Mouse (Mus musculus) cerebellum, adult 9-11 months (tissue): ENCODE results near the gene Gdf1.

Experiments used
- DNase-seq: peaks from one replicate; pipeline ENCODE4 v3.0.0; 2022

The Gdf1 gene

DNA sequence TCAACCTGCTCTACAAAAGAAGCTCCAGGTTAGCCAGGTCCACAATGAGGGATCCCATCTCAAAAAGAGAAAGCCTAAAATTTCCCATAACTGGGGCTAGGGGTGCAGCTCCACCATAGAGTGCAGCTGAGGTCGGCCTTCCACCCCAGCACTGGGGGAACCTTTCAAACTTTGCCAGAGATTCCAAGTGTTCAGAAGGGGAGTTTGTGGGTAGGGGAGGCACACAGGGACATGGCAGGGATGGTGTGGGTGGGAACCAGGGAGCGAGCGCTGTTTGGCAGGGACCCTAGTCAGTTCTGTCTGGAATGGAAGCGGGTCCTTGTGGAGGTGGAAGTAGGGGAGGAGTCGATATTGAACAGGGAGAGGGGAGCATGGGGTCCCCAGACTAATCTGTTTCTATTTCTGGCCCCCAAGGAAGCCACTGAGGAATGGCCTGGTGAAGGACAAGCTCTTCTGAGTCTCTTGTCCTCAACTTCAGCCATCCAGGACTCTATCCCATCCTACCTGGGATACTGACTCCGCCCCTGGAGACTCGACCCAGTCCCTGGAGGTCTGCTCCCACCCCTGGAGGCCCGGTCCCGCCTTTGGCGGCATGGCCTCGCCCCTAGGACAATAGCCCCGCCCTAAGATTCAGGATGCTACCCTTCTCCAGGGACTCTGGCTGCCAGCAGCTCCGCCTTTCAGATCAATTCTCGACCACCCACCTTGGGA lies at the start of gene Gdf1:
Gene Gdf1, plus strand, starts transcription at position 694 of the 711 bp plus-strand sequence.
- no peak for DNase-seq

DNA sequence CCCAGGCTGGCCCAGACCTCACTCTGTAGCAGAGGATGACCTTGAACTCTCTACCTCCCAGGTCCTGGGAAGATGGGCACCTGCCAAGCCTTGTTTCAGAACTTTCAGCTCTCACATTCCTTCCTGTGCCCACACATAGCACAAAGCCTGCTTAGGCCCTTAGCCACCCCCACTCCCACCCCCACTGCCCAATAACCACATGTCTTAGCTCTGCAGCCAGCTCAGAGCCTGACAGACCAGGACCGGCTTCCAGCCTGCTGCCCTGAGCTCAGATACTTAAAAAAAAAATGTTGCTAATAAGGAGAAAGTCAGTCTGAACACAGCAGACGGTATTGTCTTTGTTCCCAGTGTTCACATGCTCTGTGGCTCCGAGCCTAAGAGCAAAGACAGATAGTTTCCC lies 48.6 kb upstream of the Gdf1 start:
- DNase-seq, result no peak

DNA sequence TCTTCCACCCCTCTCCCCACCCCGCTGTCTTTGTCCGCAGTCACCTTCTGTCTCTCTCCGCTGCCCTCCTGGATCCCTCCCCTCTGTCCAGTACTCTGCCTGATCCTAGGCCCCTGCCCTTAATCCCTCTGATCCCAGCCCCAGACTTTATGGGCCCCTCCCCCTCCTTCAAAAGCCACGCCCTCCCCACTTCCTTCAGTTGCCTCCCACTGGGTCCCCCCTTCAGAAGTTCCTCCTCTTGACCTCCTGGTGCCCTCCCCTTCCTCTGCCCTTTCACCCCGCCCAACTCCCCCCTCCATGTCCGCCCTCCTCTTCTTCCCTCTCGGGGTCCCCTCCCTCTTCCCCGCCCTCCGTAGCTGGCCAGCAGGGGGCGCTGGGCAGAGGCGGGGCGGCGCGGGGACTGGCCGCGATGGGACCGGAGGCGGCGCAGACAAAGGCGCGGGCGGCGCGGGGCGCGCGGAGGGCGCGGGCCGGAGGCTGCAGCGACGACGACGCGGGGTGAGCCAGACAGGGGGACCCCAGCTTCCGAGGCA lies 46.9 kb upstream of the Gdf1 start, which contains the start of gene Homer3:
Gene Homer3, plus strand, starts transcription at position 225 of the 533 bp plus-strand sequence.
- DNase-seq, result peak; percentile 66

DNA sequence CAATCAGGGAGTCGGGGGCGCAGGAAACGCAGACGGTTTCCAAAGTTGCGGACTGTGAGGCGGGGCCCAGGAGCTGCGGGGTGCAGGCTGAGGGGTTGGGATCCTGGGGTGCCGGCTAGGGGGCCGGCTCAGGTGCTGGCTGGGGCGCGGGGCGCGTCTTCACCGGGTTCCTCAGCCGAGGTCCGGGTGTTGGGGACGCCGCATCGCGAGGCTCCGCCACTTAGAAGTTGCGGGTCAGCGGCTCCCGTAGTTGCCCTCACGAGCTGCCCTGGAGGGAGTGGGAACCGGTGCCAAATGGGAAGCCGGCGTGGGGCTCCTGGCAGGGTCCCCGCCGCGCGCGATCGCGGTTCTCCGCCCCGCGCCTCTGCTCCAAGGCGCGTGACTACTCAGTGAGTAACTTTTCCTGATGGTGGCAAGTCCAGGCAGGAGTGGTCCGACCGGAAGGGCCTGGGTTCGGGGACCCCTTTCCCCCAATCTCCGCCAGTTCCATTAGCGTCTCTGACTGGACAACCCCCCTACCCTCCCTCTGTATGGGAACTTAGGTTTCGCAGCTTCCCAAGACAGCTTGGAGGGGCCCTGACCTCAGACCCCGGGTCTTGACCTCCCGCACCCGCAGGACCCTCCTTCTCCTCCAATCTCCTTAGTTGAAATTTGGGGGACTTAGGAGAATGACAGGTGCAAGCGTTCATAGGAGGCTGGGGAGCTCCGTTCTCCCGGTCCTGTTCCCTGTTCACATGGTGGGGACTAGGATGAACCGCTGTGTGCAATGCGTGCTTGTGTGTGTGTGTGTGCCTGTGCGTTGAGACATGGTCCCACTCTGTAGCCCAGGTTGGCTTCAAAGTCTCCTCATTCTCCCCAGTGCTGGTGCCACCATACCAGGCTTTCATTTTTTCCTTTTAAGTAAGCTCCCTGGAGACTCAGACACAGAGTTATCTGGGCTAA lies 46.2 kb upstream of the Gdf1 start:
- DNase-seq, result no peak

DNA sequence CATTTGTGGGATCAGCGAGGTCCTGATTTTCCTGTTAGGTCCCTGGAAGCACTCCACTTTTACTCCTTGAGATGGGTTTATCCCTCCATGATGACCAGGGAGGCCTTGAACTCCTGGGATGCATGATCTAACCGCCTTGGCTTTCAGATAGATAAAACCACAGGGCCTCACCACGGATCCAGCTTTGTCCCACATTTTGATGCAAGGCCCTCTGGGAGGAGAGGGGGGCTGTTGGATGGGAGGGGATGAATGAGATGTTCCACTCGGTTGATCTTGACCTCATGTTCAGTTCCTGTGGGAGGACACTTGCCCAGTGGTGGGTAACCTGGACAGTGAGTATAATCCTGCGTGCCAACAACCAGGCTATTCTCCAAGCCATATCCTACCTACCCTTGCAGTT lies 45.2 kb upstream of the Gdf1 start:
- DNase-seq, result no peak

DNA sequence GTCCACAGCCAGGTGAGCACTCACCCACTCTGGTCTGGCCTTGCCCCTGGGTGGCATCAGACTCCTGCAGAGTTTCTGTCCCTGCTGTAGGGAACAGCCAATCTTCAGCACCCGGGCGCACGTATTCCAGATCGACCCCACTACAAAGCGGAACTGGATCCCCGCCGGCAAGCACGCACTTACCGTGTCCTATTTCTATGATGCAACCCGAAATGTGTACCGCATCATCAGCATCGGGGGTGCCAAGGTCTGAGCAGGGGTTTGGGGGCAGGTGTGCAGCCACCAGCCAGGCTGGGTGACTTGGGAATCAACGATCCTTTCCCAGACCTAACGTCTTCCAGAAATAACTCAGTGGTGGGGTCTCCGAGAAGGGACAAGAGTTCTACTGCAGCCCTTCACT lies 44.3 kb upstream of the Gdf1 start:
- DNase-seq, result no peak

DNA sequence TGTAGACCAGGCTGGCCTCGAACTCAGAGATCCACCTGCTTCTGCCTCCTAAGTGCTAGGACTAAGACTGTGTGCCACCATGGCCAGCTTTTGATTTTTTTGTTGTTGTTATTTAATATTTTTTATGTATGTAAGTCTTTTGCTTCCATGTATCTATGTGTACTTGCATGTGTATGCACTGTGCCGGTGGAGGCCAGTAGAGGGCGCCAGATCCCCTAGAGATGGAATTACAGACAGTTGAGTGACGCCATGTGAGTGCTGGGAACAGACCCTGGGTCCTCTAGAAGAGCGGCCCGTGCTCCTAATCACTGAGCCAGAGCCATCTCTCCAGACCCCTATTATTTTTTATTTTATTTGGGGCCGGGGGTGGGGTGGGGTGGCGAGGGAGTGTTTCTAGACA lies 42.9 kb upstream of the Gdf1 start:
- no peak for DNase-seq

DNA sequence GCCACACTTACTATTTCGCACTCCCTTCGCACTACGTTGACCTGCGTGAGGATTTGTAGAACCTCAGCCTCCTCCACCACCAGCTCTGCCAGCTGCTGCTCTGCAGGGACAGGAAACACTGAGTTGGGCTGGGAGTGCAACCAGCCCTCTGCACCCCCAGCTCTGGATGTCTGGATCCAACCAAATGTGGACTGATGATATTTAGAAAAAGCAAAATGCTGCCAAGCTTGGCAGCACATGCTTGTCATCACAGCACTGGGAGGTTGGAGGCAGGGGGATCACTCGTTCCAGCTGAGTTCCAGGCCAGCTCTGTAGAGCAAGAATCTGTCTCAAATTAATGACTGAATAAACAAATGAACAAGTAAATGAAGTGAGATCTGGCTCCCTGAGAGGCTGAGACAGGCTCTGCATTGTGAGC lies 35.6 kb upstream of the Gdf1 start:
- DNase-seq, result no peak

DNA sequence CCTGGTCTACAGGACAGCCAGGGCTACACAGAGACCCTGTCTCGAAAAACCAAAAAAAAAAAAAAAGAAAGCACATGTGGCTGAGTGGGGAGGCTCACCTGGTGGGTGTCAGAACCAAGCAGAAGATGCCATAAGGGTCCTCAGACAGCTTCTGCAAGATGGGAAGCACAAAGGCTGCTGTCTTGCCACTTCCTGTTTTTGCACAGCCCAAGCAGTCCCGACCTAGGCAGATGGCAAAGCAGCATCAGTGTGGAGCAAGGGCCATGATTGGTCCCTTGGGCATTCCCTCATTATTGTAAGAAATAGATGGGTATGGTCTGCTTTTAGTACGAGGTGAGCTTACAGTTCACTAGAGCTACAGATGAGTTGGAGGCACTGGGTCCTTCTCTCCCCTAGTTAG lies 28.7 kb upstream of the Gdf1 start:
- no peak for DNase-seq

DNA sequence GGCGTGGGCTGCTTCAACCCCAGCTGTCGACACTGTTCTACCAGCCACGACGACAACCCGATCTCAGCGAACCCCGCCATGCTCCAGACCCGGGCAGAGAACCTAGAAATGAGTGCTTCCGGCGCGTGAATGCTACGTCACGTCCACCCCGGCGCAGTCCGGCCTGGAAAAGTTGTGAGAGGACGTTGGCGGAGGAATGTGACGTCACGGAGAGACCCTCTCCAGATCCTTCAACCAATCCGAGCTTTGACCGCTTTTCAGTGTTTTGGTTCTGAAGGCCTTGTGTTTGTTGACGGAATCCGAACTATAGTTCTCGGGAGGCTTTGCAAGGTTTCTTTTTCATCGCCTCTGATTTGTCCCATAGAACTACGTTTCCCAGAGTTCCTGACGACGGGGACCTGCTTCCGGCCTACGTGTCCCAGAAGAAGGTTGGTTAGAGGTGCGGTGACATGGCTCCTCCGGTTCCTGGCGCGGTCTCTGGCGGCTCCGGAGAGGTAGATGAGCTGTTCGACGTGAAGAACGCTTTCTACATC lies 27.2 kb upstream of the Gdf1 start, which contains the start of the genes Ddx49 and Cope:
Gene Ddx49, minus strand, starts transcription at position 132 of the 533 bp plus-strand sequence.
Gene Cope, plus strand, starts transcription at position 161 of the 533 bp plus-strand sequence.
- DNase-seq, result peak; percentile 93

DNA sequence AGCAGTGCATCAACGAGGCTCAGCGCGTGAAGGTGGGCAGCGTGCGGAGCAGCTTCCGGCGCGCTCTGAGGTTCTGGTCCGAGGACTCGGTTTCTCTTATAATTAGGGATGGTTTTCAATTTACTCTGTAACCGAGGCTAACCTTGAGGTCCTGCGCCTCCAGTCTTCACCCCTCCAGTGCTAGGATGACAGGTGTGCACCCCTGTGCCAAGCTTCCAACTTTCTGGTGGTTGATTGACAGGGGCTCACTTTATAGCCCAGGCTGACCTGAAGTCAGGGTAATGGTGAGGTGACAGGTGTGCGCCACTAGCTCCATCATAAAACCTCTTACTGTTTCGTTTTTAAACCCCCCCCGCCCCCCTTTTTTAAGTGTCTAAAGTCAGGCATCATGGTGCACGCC lies 26.7 kb upstream of the Gdf1 start:
- DNase-seq, result no peak

DNA sequence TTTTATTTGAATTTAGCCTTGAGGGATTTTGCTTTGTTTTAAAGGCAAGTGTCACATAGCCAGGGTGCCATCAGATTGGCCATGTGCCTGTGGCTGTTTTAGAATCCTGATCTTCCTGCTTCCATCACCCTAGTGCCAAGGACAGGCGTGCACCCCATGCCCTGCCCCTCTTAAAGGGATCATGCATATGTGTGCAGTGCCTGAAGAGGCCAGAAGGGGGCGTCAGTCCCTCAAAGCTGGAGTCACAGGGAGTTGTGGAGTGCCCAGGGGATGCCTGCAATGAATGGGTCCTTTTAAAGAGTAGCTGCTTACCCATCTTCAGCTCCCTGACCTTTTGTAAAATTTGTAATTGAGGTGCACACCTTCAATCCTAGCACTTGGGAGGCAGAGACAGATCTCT lies 20.3 kb upstream of the Gdf1 start:
- DNase-seq, result no peak

DNA sequence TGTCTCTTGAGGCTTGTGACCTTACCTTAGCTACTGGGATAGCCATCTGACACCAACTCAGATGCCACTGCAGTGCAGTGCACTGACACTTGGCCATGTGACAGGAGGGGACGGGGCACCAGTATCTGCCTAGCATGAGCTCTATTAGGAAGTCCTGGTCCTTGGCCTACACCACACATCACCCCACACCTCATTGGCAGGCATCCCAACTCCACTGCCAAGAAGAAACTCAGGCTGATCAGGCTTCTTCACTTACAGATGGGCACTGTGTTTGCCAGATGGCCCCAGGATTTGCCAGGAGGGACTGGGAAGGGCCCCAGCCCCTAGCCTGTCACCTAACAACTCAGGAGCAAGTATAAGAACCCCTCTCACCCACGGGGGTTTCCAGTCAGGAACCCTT lies 16.2 kb upstream of the Gdf1 start:
- DNase-seq, result peak; percentile 58

DNA sequence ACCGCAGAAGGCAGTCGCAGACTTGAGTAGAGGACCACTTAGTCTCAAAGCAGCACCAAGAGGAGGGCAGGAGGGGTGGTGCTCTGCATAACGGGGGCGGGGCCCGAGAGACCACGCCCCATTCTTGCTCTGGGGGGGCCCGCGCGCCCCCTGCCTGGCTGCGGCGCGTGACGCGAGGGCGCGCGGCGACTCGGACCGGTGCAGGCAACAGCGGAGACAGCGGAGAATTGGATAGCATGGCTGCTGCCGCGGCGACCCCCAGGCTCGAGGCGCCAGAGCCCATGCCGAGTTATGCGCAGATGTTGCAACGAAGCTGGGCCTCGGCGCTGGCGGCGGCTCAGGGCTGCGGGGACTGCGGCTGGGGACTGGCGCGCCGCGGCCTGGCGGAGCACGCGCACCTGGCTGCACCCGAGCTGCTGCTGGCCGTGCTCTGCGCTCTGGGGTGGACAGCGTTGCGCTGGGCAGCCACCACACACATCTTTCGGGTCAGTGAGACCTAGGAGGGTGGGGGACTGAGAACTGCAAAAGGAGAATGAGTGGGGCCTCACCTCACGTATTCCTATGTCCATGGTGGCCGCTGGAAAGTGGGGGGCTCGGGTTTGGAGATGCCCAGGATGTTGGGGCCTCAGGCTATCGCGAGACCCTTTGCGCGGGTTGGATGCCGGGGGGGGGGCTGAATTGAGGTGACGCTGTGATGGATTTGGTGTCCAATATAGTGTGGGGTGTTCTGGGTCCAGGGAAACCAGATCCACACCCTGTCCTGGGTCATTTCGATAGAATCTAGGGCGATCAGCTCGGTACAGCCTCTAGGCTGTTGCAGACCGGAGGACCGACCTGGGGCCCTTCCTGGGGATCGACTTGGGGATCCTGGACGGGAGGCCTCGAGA lies 13.8 kb upstream of the Gdf1 start, which contains the start of gene Cers1:
Gene Cers1, plus strand, starts transcription at position 152 of the 887 bp plus-strand sequence.
- peak; percentile 82 for DNase-seq

DNA sequence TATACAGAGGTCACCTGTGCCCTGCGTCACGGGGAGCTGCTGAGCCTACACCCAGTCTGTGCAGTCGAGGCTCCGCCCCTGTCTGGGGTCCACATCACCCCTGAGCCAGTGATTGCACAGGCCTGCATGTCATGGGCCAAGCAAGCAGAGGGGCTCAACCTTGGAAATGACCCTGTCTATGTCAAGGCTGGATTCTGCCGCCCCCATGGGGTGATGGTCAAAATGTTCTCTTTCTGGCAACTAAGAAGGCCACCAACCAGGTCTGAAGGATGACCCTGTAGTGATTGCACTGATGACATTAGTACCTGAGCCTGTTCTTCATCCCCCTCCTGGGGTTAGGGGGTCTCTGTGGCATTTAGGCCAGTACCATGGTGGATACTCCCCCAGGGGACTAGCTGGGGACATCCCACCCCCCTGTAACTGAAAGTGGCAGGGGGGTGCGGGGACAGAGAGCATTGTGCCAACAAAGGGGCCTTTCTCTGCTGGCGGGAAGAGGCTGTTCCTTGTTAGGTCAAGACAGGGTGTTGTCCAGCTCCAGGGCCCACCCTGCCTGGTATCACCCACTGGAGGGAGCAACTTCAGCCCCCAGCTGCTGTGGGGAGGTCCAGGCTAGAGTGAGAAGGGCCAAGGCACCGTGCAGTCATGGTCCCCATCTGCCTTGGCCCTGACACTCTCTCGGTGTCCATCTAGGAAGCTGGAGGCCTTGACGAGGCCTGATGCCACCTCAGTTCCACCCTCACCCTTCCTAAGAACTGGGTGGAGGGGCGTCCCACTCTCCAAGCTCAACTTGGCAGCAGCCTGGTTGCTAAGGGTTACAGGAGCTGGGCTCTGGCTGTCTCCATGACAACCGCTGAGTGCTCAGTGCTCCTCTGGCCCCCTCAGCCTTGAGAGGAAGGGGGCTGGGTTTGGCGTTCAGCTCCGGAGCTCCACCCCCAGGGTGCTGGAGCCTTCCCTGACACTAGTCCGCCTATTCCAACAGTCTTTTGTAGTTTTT lies 12.8 kb upstream of the Gdf1 start:
- peak; percentile 74 for DNase-seq

DNA sequence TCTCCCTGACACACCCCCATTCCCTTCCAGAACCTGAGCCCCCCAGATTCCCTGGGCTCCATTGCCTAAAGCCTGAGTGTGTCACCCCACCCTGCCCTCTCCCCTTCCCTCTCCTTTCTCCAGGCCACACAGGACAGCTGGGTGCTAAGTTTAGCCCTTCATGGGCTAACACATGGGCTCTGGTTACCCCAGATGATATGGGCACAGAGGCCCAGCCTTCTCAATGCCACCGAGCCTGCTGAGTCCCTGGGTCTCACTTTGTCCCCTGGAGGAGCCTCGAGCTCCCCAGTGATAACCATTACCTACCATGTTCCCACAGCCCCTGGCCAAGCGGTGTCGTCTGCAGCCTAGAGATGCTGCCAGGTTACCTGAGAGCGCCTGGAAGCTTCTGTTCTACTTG lies 11.7 kb upstream of the Gdf1 start:
- no peak for DNase-seq

DNA sequence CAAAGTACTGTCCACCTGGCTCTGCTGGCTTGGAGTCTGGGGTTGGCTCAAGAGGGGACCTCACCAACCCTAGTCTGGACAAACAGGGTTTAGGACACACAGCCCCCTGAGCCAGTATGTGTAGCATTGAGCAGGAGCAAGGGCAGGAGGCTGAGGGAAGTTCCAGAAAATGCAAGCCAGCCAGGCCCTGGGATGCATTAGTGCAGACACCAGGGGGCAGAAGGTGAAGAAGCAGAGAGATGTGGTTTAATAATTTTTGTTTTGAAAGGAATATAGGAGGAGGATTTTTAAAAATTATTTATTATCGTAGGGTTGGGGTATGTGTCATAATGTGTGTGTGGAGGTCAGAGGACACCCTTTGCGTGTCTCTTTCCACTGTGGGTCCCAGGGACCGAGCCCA lies 5.9 kb upstream of the Gdf1 start:
- no peak for DNase-seq

DNA sequence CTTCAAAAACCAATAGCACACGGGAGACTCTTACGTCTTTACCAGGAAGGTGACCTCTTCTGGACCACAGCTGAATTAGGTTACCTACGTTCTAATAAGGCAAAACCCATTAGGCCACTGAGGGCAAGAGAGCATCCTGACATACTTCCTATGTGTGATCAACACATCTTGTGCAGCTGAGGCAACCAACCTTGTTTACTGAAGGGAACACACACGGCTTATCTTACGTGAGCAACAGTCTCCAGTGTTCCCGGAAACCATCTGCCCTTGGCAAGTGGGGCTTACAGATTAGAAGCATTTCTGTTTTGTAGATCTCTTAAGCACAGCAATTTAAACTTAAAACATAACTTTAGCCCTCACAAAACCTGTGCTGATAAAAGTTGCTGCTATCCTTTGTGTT lies 2.1 kb upstream of the Gdf1 start:
- DNase-seq, result no peak

DNA sequence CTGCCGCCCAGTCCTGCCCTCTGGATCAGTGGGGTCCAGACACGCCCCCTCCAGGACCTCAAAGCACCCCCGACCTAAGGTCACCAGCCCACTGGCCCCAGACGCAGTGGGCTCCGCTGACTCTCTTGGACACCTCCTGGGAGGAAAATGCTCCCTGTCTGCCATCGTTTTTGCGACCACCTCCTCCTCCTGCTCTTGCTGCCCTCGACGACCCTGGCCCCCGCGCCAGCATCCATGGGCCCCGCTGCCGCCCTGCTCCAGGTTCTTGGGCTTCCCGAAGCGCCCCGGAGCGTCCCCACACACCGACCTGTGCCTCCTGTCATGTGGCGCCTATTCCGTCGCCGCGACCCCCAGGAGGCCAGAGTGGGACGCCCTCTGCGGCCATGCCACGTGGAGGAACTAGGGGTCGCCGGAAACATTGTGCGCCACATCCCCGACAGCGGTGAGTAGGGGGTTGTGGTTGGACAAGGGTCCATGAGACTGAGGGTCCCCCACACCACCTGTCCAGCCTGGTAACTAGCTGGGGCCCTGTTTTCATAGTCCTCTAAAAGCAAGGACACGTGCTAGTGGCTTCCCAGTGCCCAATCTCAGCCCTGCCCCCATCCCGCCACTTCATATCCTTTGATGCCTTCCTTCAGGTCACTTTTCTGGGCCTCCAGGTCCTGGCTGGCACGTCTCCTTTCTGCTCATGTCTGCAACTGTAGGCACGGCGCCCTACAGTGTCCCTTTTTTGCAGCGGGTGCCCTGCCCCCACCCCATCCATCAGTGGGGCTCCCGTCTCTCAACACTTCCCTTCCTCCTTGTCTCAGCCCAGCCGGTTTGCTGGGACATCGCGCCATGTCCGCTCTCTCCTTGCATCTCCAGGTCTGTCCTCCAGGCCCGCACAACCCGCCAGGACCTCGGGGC lies 471 bp downstream of the Gdf1 start:
- DNase-seq, result peak; percentile 64
